ENCODE assay signal across 26 mouse cellular contexts in genomic region chr7:134342202-134342601, GRCm38 (mm10). TPM values are rescaled to one million over a fixed set of nuclear protein-coding genes. Genes with fewer than 3 reads are reported as not detected.
A peak's percentile ranks its signal among the peaks of the same experiment; 100 is the strongest.
DNase-seq lines count a peak whose midpoint lies in the region; ATAC-seq and TF ChIP-seq lines count a peak whose summit lies in the region.
"Had no signal": no experiment of that assay in that cellular context is flagged by ENCODE, and none has a peak within 500 bp of the region (broad histone marks: within the 10 kb centered on the region; RNA-seq: fewer than 3 reads in every experiment).

No protein-coding gene starts in this region.

- no peak overlapping the region for H3K27ac ChIP-seq in lung, postnatal 0 days (ENCODE audit: low read length)
- H3K27ac ChIP-seq in hindbrain, postnatal 0 days = no peak overlapping the region
- H3K27ac ChIP-seq: forebrain, embryonic 15.5 days; heart, embryonic 13.5 days; kidney, postnatal 0 days; limb, embryonic 12.5 days; neural tube, embryonic 15.5 days had no signal

- no peaks in the 10 kb centered on the region for H3K36me3 ChIP-seq in lung, postnatal 0 days (ENCODE audit: insufficient read depth, low read length)
- H3K36me3 ChIP-seq in hindbrain, postnatal 0 days (ENCODE audit: insufficient read depth, low read length) = no peaks in the 10 kb centered on the region
- H3K36me3 ChIP-seq: forebrain, embryonic 15.5 days; G1E; heart, embryonic 13.5 days; limb, embryonic 12.5 days; neural tube, embryonic 15.5 days had no signal

- no peak for ATAC-seq in lung, postnatal 0 days
- ATAC-seq in hindbrain, postnatal 0 days = no peak
- ATAC-seq: forebrain, embryonic 15.5 days; liver, postnatal 0 days had no signal

- no peaks in the 10 kb centered on the region for H3K27me3 ChIP-seq in lung, postnatal 0 days (replicated peaks; ENCODE audit: insufficient read depth, low read length)
- no peaks in the 10 kb centered on the region for H3K27me3 ChIP-seq in hindbrain, postnatal 0 days (ENCODE audit: insufficient read depth, low read length)
- H3K27me3 ChIP-seq: CH12.LX; forebrain, embryonic 15.5 days; heart, embryonic 13.5 days; limb, embryonic 12.5 days; neural tube, embryonic 15.5 days had no signal

- no peaks in the 10 kb centered on the region for H3K4me1 ChIP-seq in lung, postnatal 0 days (ENCODE audit: insufficient read depth, low read depth, low read length)
- H3K4me1 ChIP-seq in hindbrain, postnatal 0 days (ENCODE audit: insufficient read depth, low read length) = no peaks in the 10 kb centered on the region
- H3K4me1 ChIP-seq: forebrain, embryonic 15.5 days; limb, embryonic 12.5 days; neural tube, embryonic 15.5 days had no signal

- H3K4me3 ChIP-seq in lung, postnatal 0 days (ENCODE audit: low read depth, low read length) = no peak overlapping the region
- no peak overlapping the region for H3K4me3 ChIP-seq in hindbrain, postnatal 0 days (ENCODE audit: low read length)
- H3K4me3 ChIP-seq: forebrain, embryonic 15.5 days; heart, embryonic 13.5 days; limb, embryonic 12.5 days; neural tube, embryonic 15.5 days had no signal

- no peak for TF ChIP-seq CTCF in lung, postnatal 0 days (IDR thresholded peaks at IDR 0.05)
- TF ChIP-seq CTCF in hindbrain, postnatal 0 days (IDR thresholded peaks at IDR 0.05; ENCODE audit: low read depth) = no peak

- no peak overlapping the region for H3K9ac ChIP-seq in lung, postnatal 0 days (replicated peaks; ENCODE audit: low read depth)
- H3K9ac ChIP-seq in hindbrain, postnatal 0 days (replicated peaks; ENCODE audit: low read length) = no peak overlapping the region
- H3K9ac ChIP-seq: forebrain, embryonic 15.5 days; heart, embryonic 13.5 days; limb, embryonic 12.5 days; liver, postnatal 0 days; neural tube, embryonic 15.5 days had no signal

- H3K9me3 ChIP-seq in lung, postnatal 0 days (ENCODE audit: low read length) = no peaks in the 10 kb centered on the region
- H3K9me3 ChIP-seq in hindbrain, postnatal 0 days (ENCODE audit: low read length) = no peaks in the 10 kb centered on the region
- H3K9me3 ChIP-seq: forebrain, embryonic 15.5 days; heart, embryonic 13.5 days; limb, embryonic 12.5 days; neural tube, embryonic 15.5 days had no signal

- intact Hi-C loops in left cerebral cortex, postnatal 4 days (cut with DNase I) = no loop called here

- H3K4me2 ChIP-seq in lung, postnatal 0 days (replicated peaks; ENCODE audit: low read depth, low read length) = no peak overlapping the region
- H3K4me2 ChIP-seq in hindbrain, postnatal 0 days (ENCODE audit: low read depth, low read length) = no peak overlapping the region
- H3K4me2 ChIP-seq: forebrain, embryonic 15.5 days; heart, embryonic 13.5 days; limb, embryonic 12.5 days; liver, embryonic 11.5 days; midbrain, embryonic 11.5 days; neural tube, embryonic 15.5 days had no signal

- TF ChIP-seq EP300 in lung, postnatal 0 days (IDR thresholded peaks at IDR 0.05) = no peak

- DNase-seq in lung, postnatal 0 days (ENCODE audit: low spot score) = peak; percentile 7
- no peak for DNase-seq in lung, postnatal 4 days
- DNase-seq in cerebellum, adult 11-12 months = peak; percentile 70
- peak; percentile 58 to 66 for DNase-seq in cerebellum, postnatal 10 days
- DNase-seq in hindbrain, postnatal 0 days (ENCODE audit: low spot score) = no peak
- no peak for DNase-seq in thymus, adult 18-20 months
- DNase-seq in left cerebral cortex, postnatal 4 days = no peak
- DNase-seq: adrenal gland, adult 2 months; B cell, adult 2 months; gastrocnemius, postnatal 14 days; heart, postnatal 14 days; kidney, adult 2 months; liver, postnatal 0 days; lung, postnatal 10 days; thymus, postnatal 14 days had no signal

- WGBS in lung, postnatal 0 days = 62% methylated on average over 2 of the region's 2 CpGs
- 76% methylated on average over 2 of the region's 2 CpGs for WGBS in hindbrain, postnatal 0 days

RNA-seq across cellular contexts. Expression of gene D7Ertd443e, which starts 43.3 kb away (rescaled TPM):
- polyA plus RNA-seq in lung, postnatal 0 days (2015; fragmentation: Nextera tagmentation; extraction: Ambion mirVana) = 0.17 and 0.27 TPM in 2 replicates
- 0.16 and 0.25 TPM in 2 replicates for total RNA-seq in hindbrain, postnatal 0 days (2014; rRNA removed)
- polyA plus RNA-seq in hindbrain, postnatal 0 days (2015; fragmentation: Nextera tagmentation; extraction: Ambion mirVana) = 0.40 and 0.41 TPM in 2 replicates
- under 1 TPM; 0.30 to 0.93 TPM for total RNA-seq in left cerebral cortex, postnatal 4 days (2021)
- total RNA-seq: CH12.LX; gastrocnemius, postnatal 14 days; megakaryocyte progenitor cell, adult 5-6 weeks had no signal
- polyA plus RNA-seq: forebrain, embryonic 15.5 days; G1E; large intestine, adult 2 months; liver, embryonic 11.5 days; liver, postnatal 0 days; midbrain, embryonic 11.5 days had no signal

Comparison
In these comparisons a context has a peak if more than half of its experiments do, and no peak if none do; other contexts are left out.
1. DNase-seq: peak in lung, postnatal 0 days (single experiment), cerebellum, adult 11-12 months (single experiment) and cerebellum, postnatal 10 days (2 of 2); none in lung, postnatal 4 days (0 of 2), hindbrain, postnatal 0 days (single experiment), thymus, adult 18-20 months (0 of 2) and left cerebral cortex, postnatal 4 days (single experiment).